Mouse (Mus musculus) MEL (cell line): Measurements from ENCODE around the gene Cttnbp2. TPM values are rescaled to one million over a fixed set of nuclear protein-coding genes. Genes with fewer than 3 reads are reported as not detected.

ENCODE experiments used
- DNase-seq: peaks from one replicate; pipeline ENCODE4 v3.0.0; 2011; ENCODE audit warnings: low read depth, low spot score
- H3K27ac ChIP-seq: 2 replicates; pipeline ENCODE4 v1.5.1; 2012; ENCODE audit warnings: low read depth, mild to moderate bottlenecking, control low read depth, low read length, moderate library complexity; ENCODE audit not compliant: control insufficient read depth
- H3K27me3 ChIP-seq, 2 experiments: fragments of 150-350 bp in 1 of 2; sonication (generic) in 1 of 2; 2 replicates each; pipeline ENCODE4 v1.6.1; 2012; ENCODE audit warnings: low read length in 2 of 2, mild to moderate bottlenecking in 2 of 2, improper control_type of control experiment in 1 of 2, moderate library complexity in 1 of 2; ENCODE audit not compliant: insufficient read depth in 2 of 2, control insufficient read depth in 1 of 2
- H3K36me3 ChIP-seq, 2 experiments: 2 replicates each; pipeline ENCODE4 v1.6.1; 2012 to 2014; ENCODE audit warnings: low read length in 2 of 2, improper control_type of control experiment in 1 of 2, inconsistent platforms in 1 of 2, mild to moderate bottlenecking in 1 of 2; ENCODE audit not compliant: insufficient read depth in 2 of 2, control insufficient read depth in 1 of 2
- H3K4me1 ChIP-seq, 2 experiments: fragments of 150-350 bp in 1 of 2; sonication (generic) in 1 of 2; 2 replicates each; pipeline ENCODE4 v1.6.1; 2012; ENCODE audit warnings: low read length in 2 of 2, improper control_type of control experiment in 1 of 2, mild to moderate bottlenecking in 1 of 2; ENCODE audit not compliant: insufficient read depth in 2 of 2, control insufficient read depth in 1 of 2
- H3K4me3 ChIP-seq, 2 experiments: fragments of 150-350 bp in 1 of 2; sonication (generic) in 1 of 2; 2 replicates each; pipeline ENCODE4 v1.5.1; 2012; ENCODE audit warnings: low read depth in 2 of 2, low read length in 2 of 2, mild to moderate bottlenecking in 2 of 2, moderate library complexity in 2 of 2, control low read depth in 1 of 2, improper control_type of control experiment in 1 of 2; ENCODE audit not compliant: control insufficient read depth in 1 of 2, insufficient read depth in 1 of 2
- H3K79me2 ChIP-seq: 2 replicates; pipeline ENCODE4 v1.6.1; 2012; ENCODE audit warnings: mild to moderate bottlenecking, low read length, moderate library complexity; ENCODE audit not compliant: control insufficient read depth, poor library complexity, insufficient read depth
- H3K9ac ChIP-seq: 2 replicates; pipeline ENCODE4 v1.6.1; 2012; ENCODE audit warnings: low read depth, mild to moderate bottlenecking, control low read depth, low read length, moderate library complexity; ENCODE audit not compliant: control insufficient read depth, poor library complexity, severe bottlenecking
- H3K9me3 ChIP-seq: fragments of 150-350 bp; sonication (generic); replicated peaks from 2 replicates; pipeline ENCODE4 v1.6.1; 2012; ENCODE audit warnings: mild to moderate bottlenecking, low read length, improper control_type of control experiment, moderate library complexity; ENCODE audit not compliant: insufficient read depth
- CHD2 ChIP-seq: IDR thresholded peaks from 2 replicates; pipeline ENCODE4 v1.6.1; 2011; ENCODE audit warnings: low read length, improper control_type of control experiment
- CTCF ChIP-seq, 3 experiments: IDR thresholded peaks in 2 of 3; conservative IDR thresholded peaks in 1 of 3; 2 replicates each; pipeline ENCODE4 v1.5.1; 2011 to 2012; ENCODE audit warnings: low read length in 3 of 3, low read depth in 2 of 3, mild to moderate bottlenecking in 2 of 3, improper control_type of control experiment in 1 of 3, inconsistent platforms in 1 of 3, mixed read lengths in 1 of 3, moderate library complexity in 1 of 3; ENCODE audit not compliant: control insufficient read depth in 1 of 3, insufficient read depth in 1 of 3, poor library complexity in 1 of 3, severe bottlenecking in 1 of 3
- ELF1 ChIP-seq: IDR thresholded peaks from 2 replicates; pipeline ENCODE4 v1.6.1; 2014; ENCODE audit warnings: low read depth, mild to moderate bottlenecking, inconsistent platforms, low read length, improper control_type of control experiment, moderate library complexity
- EP300 ChIP-seq, 2 experiments: IDR thresholded peaks; 2 replicates each; pipeline ENCODE4 v1.6.1; 2011; ENCODE audit warnings: improper control_type of control experiment in 2 of 2, low read length in 2 of 2, low read depth in 1 of 2, mild to moderate bottlenecking in 1 of 2
- GATA1 ChIP-seq: IDR thresholded peaks from 2 replicates; pipeline ENCODE4 v1.6.1; 2011; ENCODE audit warnings: low read depth, low read length, improper control_type of control experiment
- JUND ChIP-seq: IDR thresholded peaks from 2 replicates; pipeline ENCODE4 v1.6.1; 2011; ENCODE audit warnings: low read depth, mild to moderate bottlenecking, improper control_type of control experiment, low read length
- MAFK ChIP-seq: IDR thresholded peaks from 2 replicates; pipeline ENCODE4 v1.6.1; 2011; ENCODE audit warnings: low read depth, mild to moderate bottlenecking, low read length, improper control_type of control experiment, borderline replicate concordance
- MAZ ChIP-seq: IDR thresholded peaks from 2 replicates; pipeline ENCODE4 v1.6.1; 2012; ENCODE audit warnings: low read depth, mild to moderate bottlenecking, inconsistent platforms, low read length, improper control_type of control experiment
- MEF2A ChIP-seq: IDR thresholded peaks from 2 replicates; pipeline ENCODE4 v1.6.1; 2014; ENCODE audit warnings: low read depth, mild to moderate bottlenecking, inconsistent platforms, low read length, improper control_type of control experiment; ENCODE audit not compliant: poor library complexity, insufficient replicate concordance, severe bottlenecking; ENCODE audit errors: extremely low read depth
- MYB ChIP-seq: IDR thresholded peaks from 2 replicates; pipeline ENCODE4 v1.6.1; 2011; ENCODE audit warnings: mild to moderate bottlenecking, low read depth, low read length, improper control_type of control experiment
- NELFE ChIP-seq: IDR thresholded peaks from 2 replicates; pipeline ENCODE4 v1.6.1; 2011; ENCODE audit warnings: low read depth, low read length, improper control_type of control experiment
- POLR2AphosphoS2 ChIP-seq: IDR thresholded peaks from 2 replicates; pipeline ENCODE4 v1.6.1; 2011; ENCODE audit warnings: low read length, improper control_type of control experiment
- POLR2AphosphoS5 ChIP-seq: IDR thresholded peaks from 2 replicates; pipeline ENCODE4 v1.6.1; 2012; ENCODE audit warnings: low read depth, borderline replicate concordance, mild to moderate bottlenecking, inconsistent platforms, low read length, moderate library complexity, mixed read lengths
- RAD21 ChIP-seq: IDR thresholded peaks from 2 replicates; pipeline ENCODE4 v1.6.1; 2011; ENCODE audit warnings: mild to moderate bottlenecking, low read depth, low read length, improper control_type of control experiment
- SIN3A ChIP-seq: IDR thresholded peaks from 2 replicates; pipeline ENCODE4 v1.6.1; 2012; ENCODE audit warnings: low read length, improper control_type of control experiment, inconsistent platforms
- SMC3 ChIP-seq: IDR thresholded peaks from 2 replicates; pipeline ENCODE4 v1.6.1; 2011; ENCODE audit warnings: low read depth, low read length, improper control_type of control experiment
- TAL1 ChIP-seq: IDR thresholded peaks from 2 replicates; pipeline ENCODE4 v1.6.1; 2012; ENCODE audit warnings: mild to moderate bottlenecking, inconsistent platforms, low read length, moderate library complexity, mixed read lengths
- TBP ChIP-seq: IDR thresholded peaks from 2 replicates; pipeline ENCODE4 v1.8.0; 2011; ENCODE audit warnings: low read depth, low read length, improper control_type of control experiment
- USF1 ChIP-seq: IDR thresholded peaks from 2 replicates; pipeline ENCODE4 v1.6.1; 2014; ENCODE audit warnings: low read depth, mild to moderate bottlenecking, inconsistent platforms, low read length, improper control_type of control experiment, moderate library complexity
- USF2 ChIP-seq, 2 experiments: IDR thresholded peaks; 2 replicates each; pipeline ENCODE4 v1.6.1; 2011 to 2012; ENCODE audit warnings: improper control_type of control experiment in 2 of 2, low read length in 2 of 2, borderline replicate concordance in 1 of 2, inconsistent platforms in 1 of 2, low read depth in 1 of 2, mild to moderate bottlenecking in 1 of 2; ENCODE audit not compliant: insufficient read depth in 1 of 2
- ZMIZ1 ChIP-seq: IDR thresholded peaks from 2 replicates; pipeline ENCODE4 v1.6.1; 2012; ENCODE audit warnings: low read depth, mild to moderate bottlenecking, inconsistent platforms, low read length, improper control_type of control experiment, moderate library complexity
- ZNF384 ChIP-seq: IDR thresholded peaks from 2 replicates; pipeline ENCODE4 v1.6.1; 2012; ENCODE audit warnings: low read depth, mild to moderate bottlenecking, inconsistent platforms, low read length, improper control_type of control experiment
- polyA plus RNA-seq, 2 experiments: library from polyadenylated mRNA; stranded (reverse) in 1 of 2; unstranded in 1 of 2; fragments of >175 nt in 1 of 2; fragments of >200 nt in 1 of 2; gene quantifications; 2 replicates each; pipeline versions ENCODE4 v1.2.1 to v1.2.4; 2012; ENCODE audit warnings: low replicate concordance in 2 of 2, low read depth in 1 of 2; ENCODE audit not compliant: insufficient read length in 2 of 2, insufficient read depth in 1 of 2, missing spikeins in 1 of 2
- total RNA-seq: library from RNA; depleted of rRNA; stranded (reverse); fragments of 300-350 nt; gene quantifications from 2 replicates; pipeline ENCODE4 v1.2.3, GENCODE M21; 2012

Cttnbp2 gene
- total and polyA plus RNA-seq, 3 experiments, result 0.77 to 1.2 TPM; not detected in 1

- Histone ChIP-seq H3K79me2 (no peaks in the 10 kb centered on the region), H3K4me3 (no peak overlapping the region), H3K27me3 (no peaks in the 10 kb centered on the region), H3K27ac (no peak overlapping the region), H3K9ac (no peak overlapping the region), H3K9me3 (no peaks in the 10 kb centered on the region), H3K4me1 (peaks cover 10 to 12% of the 10 kb centered on the region in 2 experiments)
- DNase-seq, result no peak
- no peak for TF ChIP-seq MYB
- no peak for TF ChIP-seq ELF1
- no peak for TF ChIP-seq SIN3A
- no peak for TF ChIP-seq NELFE
- TF ChIP-seq MEF2A, result no peak
- no peak for TF ChIP-seq USF2 (IDR thresholded peaks at IDR 0.05; ENCODE audit: borderline replicate concordance in 1 of 2, insufficient read depth in 1 of 2, low read depth in 1 of 2, low read length in 2 of 2)
- no peak for TF ChIP-seq TBP
- TF ChIP-seq CHD2, result no peak
- TF ChIP-seq JUND, result no peak
- TF ChIP-seq MAZ, result no peak
- no peak for TF ChIP-seq TAL1
- no peak for TF ChIP-seq RAD21
- no peak for TF ChIP-seq SMC3
- no peak for TF ChIP-seq POLR2AphosphoS5
- no peak for TF ChIP-seq CTCF (IDR thresholded peaks at IDR 0.05 in 2 of 3, conservative IDR thresholded peaks at IDR 0.05 in 1 of 3; ENCODE audit: control insufficient read depth in 1 of 3, insufficient read depth in 1 of 3, low read depth in 2 of 3, low read length in 3 of 3, poor library complexity in 1 of 3, severe bottlenecking in 1 of 3)
- no peak for TF ChIP-seq GATA1
- no peak for TF ChIP-seq EP300 (IDR thresholded peaks at IDR 0.05; ENCODE audit: low read depth in 1 of 2, low read length in 2 of 2)
- no peak for TF ChIP-seq MAFK
- TF ChIP-seq USF1, result no peak
- TF ChIP-seq, all 39 proteins: peak for 0
- H3K36me3 ChIP-seq, result peaks cover 0 to 20% of the 10 kb centered on the region in 2 experiments; a peak in 3 of 4 replicates
Measured at GRCm38 (mm10) chr6:18369723-18370122, 144.9 kb downstream of the Cttnbp2 start.

GRCm38 (mm10) chr6:18369054-18369453 lies 145.6 kb downstream of the Cttnbp2 start:
- TF ChIP-seq ZMIZ1 (no peak), POLR2AphosphoS2 (no peak), ZNF384 (peak; percentile 74)
- H3K9me3 ChIP-seq, result no peaks in the 10 kb centered on the region
- H3K27ac ChIP-seq, result no peak overlapping the region
- no peak overlapping the region for H3K9ac ChIP-seq
- H3K36me3 ChIP-seq, result peaks cover 0 to 16% of the 10 kb centered on the region in 2 experiments; a peak in 3 of 4 replicates
- H3K27me3 ChIP-seq, result no peaks in the 10 kb centered on the region
- no peak overlapping the region for H3K4me3 ChIP-seq
- H3K79me2 ChIP-seq, result no peaks in the 10 kb centered on the region
- DNase-seq, result no peak
- peaks cover 6 to 9% of the 10 kb centered on the region in 2 experiments for H3K4me1 ChIP-seq
